Mouse (Mus musculus) G1E (cell line): Measurements from ENCODE around the gene Alg11.

ENCODE experiments used
- CTCF ChIP-seq: IDR thresholded peaks from 2 replicates; pipeline ENCODE4 v1.5.1; 2012; ENCODE audit warnings: low read depth, low read length, inconsistent platforms, mixed read lengths
- GATA1 ChIP-seq: IDR thresholded peaks from 2 replicates; pipeline ENCODE4 v1.6.1; 2012; ENCODE audit warnings: borderline replicate concordance, low read length, inconsistent platforms, mixed read lengths
- GATA2 ChIP-seq: IDR thresholded peaks from 2 replicates; pipeline ENCODE4 v1.6.1; 2012; ENCODE audit warnings: low read depth, low read length, inconsistent platforms, borderline replicate concordance
- POLR2AphosphoS5 ChIP-seq: IDR thresholded peaks from 2 replicates; pipeline ENCODE4 v1.6.1; 2012; ENCODE audit warnings: low read depth, low read length, inconsistent platforms; ENCODE audit not compliant: insufficient replicate concordance
- TAL1 ChIP-seq: conservative IDR thresholded peaks from 2 replicates; pipeline ENCODE4 v1.6.1; 2012; ENCODE audit warnings: low read depth, low read length, inconsistent platforms, mixed read lengths

- no peak for TF ChIP-seq CTCF
- TF ChIP-seq TAL1, result no peak
- no peak for TF ChIP-seq GATA1
- no peak for TF ChIP-seq POLR2AphosphoS5
- no peak for TF ChIP-seq GATA2
Measured at GRCm38 (mm10) chr8:22091568-22091967, 31.0 kb downstream of the Alg11 start.
